33 mouse cellular contexts compared by ENCODE assay signal in the genomic region with DNA sequence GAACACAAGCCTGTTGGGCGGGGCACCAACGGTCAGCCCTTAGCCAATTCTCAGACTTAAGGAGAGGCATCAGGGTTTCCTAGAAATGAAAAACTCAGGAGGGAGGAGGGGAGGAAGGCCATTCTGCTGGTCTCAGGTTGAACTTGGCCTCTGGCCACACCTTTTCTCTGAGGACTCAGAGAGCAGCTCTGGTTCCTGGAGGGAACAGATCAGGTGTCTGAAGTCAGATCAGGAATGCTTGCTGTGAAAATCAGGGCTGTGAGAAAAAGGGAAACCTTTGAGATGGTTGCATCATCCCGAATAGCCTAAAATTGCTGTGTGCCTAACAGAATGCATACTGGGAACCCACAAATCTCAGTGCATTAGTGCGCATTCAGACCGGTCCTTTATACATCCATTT.
"Had no signal": no experiment of that assay in that cellular context is flagged by ENCODE, and none has a peak within 500 bp of the region (broad histone marks: within the 10 kb centered on the region; RNA-seq: fewer than 3 reads in every experiment).

No protein-coding gene starts in this region.

- H3K4me2 ChIP-seq: heart, embryonic 13.5 days; heart, embryonic 15.5 days; hindbrain, embryonic 12.5 days; hindbrain, embryonic 13.5 days; hindbrain, embryonic 14.5 days; hindbrain, embryonic 15.5 days; intestine, embryonic 15.5 days; kidney, embryonic 15.5 days had no signal

- H3K4me3 ChIP-seq: heart, embryonic 13.5 days; heart, embryonic 15.5 days; hindbrain, embryonic 10.5 days; hindbrain, embryonic 12.5 days; hindbrain, embryonic 13.5 days; hindbrain, embryonic 15.5 days; intestine, embryonic 15.5 days; kidney, embryonic 15.5 days; layer of hippocampus, adult 2 months; left cerebral cortex, adult 2 months had no signal

- H3K9ac ChIP-seq: heart, embryonic 13.5 days; heart, embryonic 15.5 days; hindbrain, embryonic 12.5 days; hindbrain, embryonic 13.5 days; hindbrain, embryonic 14.5 days; hindbrain, embryonic 15.5 days; intestine, embryonic 15.5 days; kidney, embryonic 15.5 days had no signal

- H3K27me3 ChIP-seq: heart, embryonic 13.5 days; heart, embryonic 15.5 days; hindbrain, embryonic 12.5 days; hindbrain, embryonic 13.5 days; hindbrain, embryonic 15.5 days; intestine, embryonic 15.5 days; kidney, embryonic 15.5 days had no signal

- DNase-seq: heart, postnatal 10 days; heart, postnatal 14 days; heart, postnatal 36 days; heart, postnatal 4 days; kidney, adult 11 months; kidney, adult 18-20 months; kidney, adult 2 months; kidney, adult 8-10 months; kidney, adult 9 months; kidney, postnatal 10 days; kidney, postnatal 14 days; kidney, postnatal 25 days; kidney, postnatal 36 days; kidney, postnatal 4 days; layer of hippocampus, adult 9-11 months; layer of hippocampus, postnatal 36 days had no signal

- H3K36me3 ChIP-seq: heart, embryonic 13.5 days; heart, embryonic 15.5 days; hindbrain, embryonic 10.5 days; hindbrain, embryonic 12.5 days; hindbrain, embryonic 13.5 days; hindbrain, embryonic 15.5 days; intestine, embryonic 15.5 days; kidney, embryonic 15.5 days had no signal

- H3K27ac ChIP-seq: heart, embryonic 13.5 days; heart, embryonic 15.5 days; hindbrain, embryonic 10.5 days; hindbrain, embryonic 12.5 days; hindbrain, embryonic 13.5 days; hindbrain, embryonic 14.5 days; hindbrain, embryonic 15.5 days; hindbrain, postnatal 0 days; intestine, embryonic 15.5 days; kidney, embryonic 15.5 days; kidney, postnatal 0 days; layer of hippocampus, adult 2 months; left cerebral cortex, adult 2 months had no signal

- H3K4me1 ChIP-seq: heart, embryonic 15.5 days; hindbrain, embryonic 10.5 days; hindbrain, embryonic 13.5 days; intestine, embryonic 15.5 days; kidney, embryonic 15.5 days had no signal

- H3K9me3 ChIP-seq: heart, embryonic 13.5 days; heart, embryonic 15.5 days; hindbrain, embryonic 10.5 days; hindbrain, embryonic 12.5 days; hindbrain, embryonic 13.5 days; hindbrain, embryonic 15.5 days; intestine, embryonic 15.5 days; kidney, embryonic 15.5 days had no signal

- ATAC-seq: hindbrain, embryonic 16.5 days; hindbrain, postnatal 0 days; inflammation-experienced regulatory T-cells, adult 6 months; intestine, embryonic 15.5 days; intestine, embryonic 16.5 days; intestine, postnatal 0 days had no signal
